Mouse (Mus musculus): Measurements from ENCODE around the gene Amdhd2. TPM values are rescaled to one million over a fixed set of nuclear protein-coding genes. Genes with fewer than 3 reads are reported as not detected.

Gene Amdhd2
- polyA plus RNA-seq, 1 experiment from 2014 or later: 159 TPM

DNA sequence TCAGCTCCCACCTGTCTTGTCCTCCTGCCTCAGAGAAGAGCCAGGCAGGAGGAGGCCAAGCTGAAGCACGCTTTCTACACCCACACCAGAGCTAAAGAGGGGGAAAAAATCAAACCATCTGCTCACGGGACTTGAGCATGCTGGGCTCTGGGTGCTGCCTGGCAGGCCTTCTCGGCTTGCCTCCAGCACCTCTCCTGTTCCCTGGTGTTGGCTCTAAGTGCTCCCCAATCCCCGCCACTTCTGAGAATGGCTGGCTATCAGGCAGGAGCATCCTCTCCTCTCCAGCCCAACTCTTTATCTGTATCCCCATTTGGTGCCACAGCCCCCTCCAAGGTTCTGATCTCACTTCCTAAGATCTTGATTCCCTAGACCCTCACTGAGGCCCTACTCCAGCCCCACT lies 35.7 kb upstream of the Amdhd2 start:
- Histone ChIP-seq H3K27me3 (replicated peaks; ENCODE audit: control insufficient read depth, insufficient read depth, low read length) (no peaks in the 10 kb centered on the region), H3K4me3 (ENCODE audit: low read depth, low read length) (no peak overlapping the region), H3K27ac (ENCODE audit: low read depth, low read length) (no peak overlapping the region), H3K9ac (ENCODE audit: low read depth, low read length) (no peak overlapping the region), H3K9me3 (ENCODE audit: control insufficient read depth) (no peaks in the 10 kb centered on the region), H3K4me1 (replicated peaks; ENCODE audit: control insufficient read depth, insufficient read depth, low read length) (0 out of 2 replicates have a peak, but pooled peaks cover 7% of the 10 kb centered on the region), H3K36me3 (ENCODE audit: control insufficient read depth, insufficient read depth) (no peaks in the 10 kb centered on the region; the same call in 1 of the 2 replicates), H3K4me2 (replicated peaks; ENCODE audit: low read depth) (no peak overlapping the region)
- 84% methylated on average over 4 of the region's 4 CpGs for WGBS
- ATAC-seq: no peak
- TF ChIP-seq CTCF (IDR thresholded peaks at IDR 0.05; ENCODE audit: low read depth): no peak

DNA sequence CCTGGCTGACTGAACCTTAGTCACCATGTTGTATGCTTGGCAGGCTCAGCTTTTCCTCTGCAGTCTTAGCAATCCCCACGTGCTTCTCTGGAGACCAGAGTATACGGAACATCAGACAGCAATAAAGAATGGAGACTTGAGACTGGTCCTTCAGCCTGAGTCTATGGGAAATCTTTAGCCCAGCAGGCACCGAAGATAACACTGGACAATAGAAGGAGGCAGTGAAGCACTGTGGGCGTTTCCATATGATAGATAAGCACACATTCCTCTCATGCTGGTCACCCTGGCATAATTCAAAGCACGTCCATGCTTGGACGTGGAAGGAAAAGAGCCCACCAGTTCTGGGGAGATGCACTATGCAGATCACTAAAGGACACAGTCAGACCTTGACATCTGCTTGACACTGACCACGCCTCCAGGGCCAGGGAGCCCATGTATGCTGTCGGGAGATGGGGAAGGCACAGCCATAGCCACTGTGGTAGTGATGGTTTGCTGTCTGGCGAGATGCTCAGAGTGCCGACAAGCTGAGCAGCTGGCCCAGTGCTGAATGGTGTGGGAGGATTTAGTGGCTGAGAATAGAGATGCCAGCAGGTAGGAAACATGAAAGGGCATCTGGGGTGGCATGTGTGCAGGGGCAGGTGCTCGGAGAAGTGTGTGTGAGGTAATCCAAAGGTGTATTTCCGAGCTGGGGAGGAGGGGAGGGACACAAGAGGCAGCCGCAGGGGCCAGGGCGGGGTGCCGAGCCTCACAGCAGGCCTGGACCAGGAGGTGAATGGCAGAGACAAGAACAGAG lies 33.7 kb upstream of the Amdhd2 start:
- H3K4me2 ChIP-seq (replicated peaks; ENCODE audit: low read depth): no peak overlapping the region

DNA sequence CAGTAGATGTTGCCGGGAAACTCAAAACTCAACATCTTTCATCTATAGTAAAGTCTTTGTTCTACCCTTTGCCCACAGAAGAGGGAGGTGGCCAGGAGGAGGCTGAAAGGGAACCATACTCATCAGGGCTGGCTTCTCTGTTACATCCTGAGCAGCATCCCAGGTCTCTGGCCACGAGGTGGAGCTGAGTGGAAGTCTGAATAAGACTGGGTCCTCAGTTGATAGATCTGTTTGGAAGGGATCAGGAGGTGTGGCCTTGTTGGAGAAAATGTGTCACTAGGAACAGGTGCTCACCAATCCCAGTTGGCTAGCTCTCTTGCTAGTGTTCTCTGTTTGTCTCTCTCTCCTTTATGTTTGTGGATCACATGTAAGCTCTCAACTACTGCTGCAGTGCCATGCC lies 31.8 kb upstream of the Amdhd2 start:
- no peak overlapping the region for H3K4me2 ChIP-seq (replicated peaks; ENCODE audit: low read depth)
- TF ChIP-seq CTCF (IDR thresholded peaks at IDR 0.05; ENCODE audit: low read depth): 0 out of 2 replicates have a peak, but pooled peaks have one; percentile 8
- no peak for ATAC-seq
- no peaks in the 10 kb centered on the region for H3K9me3 ChIP-seq (ENCODE audit: control insufficient read depth)
- no peak overlapping the region for H3K27ac ChIP-seq (ENCODE audit: low read depth, low read length)
- H3K36me3 ChIP-seq (ENCODE audit: control insufficient read depth, insufficient read depth): no peaks in the 10 kb centered on the region; the same call in 1 of the 2 replicates
- H3K4me3 ChIP-seq (ENCODE audit: low read depth, low read length): no peak overlapping the region
- no peaks in the 10 kb centered on the region for H3K4me1 ChIP-seq (replicated peaks; ENCODE audit: control insufficient read depth, insufficient read depth, low read length)
- no peak overlapping the region for H3K9ac ChIP-seq (ENCODE audit: low read depth, low read length)
- WGBS: 63% methylated on average over 2 of the region's 2 CpGs
- no peaks in the 10 kb centered on the region for H3K27me3 ChIP-seq (replicated peaks; ENCODE audit: control insufficient read depth, insufficient read depth, low read length)

More for the DNA sequence above, 33.7 kb upstream of the Amdhd2 start:
- Histone ChIP-seq H3K9me3 (ENCODE audit: control insufficient read depth) (no peaks in the 10 kb centered on the region), H3K36me3 (ENCODE audit: control insufficient read depth, insufficient read depth) (no peaks in the 10 kb centered on the region; the same call in 1 of the 2 replicates), H3K27ac (ENCODE audit: low read depth, low read length) (no peak overlapping the region), H3K27me3 (replicated peaks; ENCODE audit: control insufficient read depth, insufficient read depth, low read length) (no peaks in the 10 kb centered on the region), H3K9ac (ENCODE audit: low read depth, low read length) (no peak overlapping the region), H3K4me3 (ENCODE audit: low read depth, low read length) (no peak overlapping the region), H3K4me1 (replicated peaks; ENCODE audit: control insufficient read depth, insufficient read depth, low read length) (0 out of 2 replicates have a peak, but pooled peaks cover 6% of the 10 kb centered on the region)
- TF ChIP-seq CTCF (IDR thresholded peaks at IDR 0.05; ENCODE audit: low read depth): no peak
- ATAC-seq: no peak
- 50% methylated on average over 15 of the region's 15 CpGs for WGBS

DNA sequence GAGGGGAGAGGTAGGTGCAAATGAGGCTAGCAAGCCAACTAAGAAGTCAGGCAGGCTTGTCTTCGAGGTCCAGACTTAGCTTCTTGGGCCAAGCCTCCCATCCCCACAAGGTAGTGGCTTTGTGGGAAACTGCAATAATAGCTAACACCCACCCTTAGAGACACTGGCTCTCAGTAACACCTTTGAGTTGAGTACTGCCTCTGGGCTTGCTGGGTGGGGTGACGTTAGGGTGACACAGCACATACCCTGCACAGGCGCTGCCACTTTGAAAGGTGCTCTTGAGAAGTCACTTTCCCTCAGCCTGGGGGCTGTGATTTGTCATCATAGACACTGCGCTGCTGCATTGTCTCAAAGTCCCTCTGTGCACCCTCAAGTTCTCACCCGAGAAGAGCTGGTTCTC lies 30.2 kb upstream of the Amdhd2 start:
- Histone ChIP-seq H3K36me3 (ENCODE audit: control insufficient read depth, insufficient read depth) (peaks cover 5% of the 10 kb centered on the region; the same call in 1 of the 2 replicates), H3K4me3 (ENCODE audit: low read depth, low read length) (no peak overlapping the region), H3K4me1 (replicated peaks; ENCODE audit: control insufficient read depth, insufficient read depth, low read length) (no peaks in the 10 kb centered on the region), H3K9ac (ENCODE audit: low read depth, low read length) (no peak overlapping the region), H3K27me3 (replicated peaks; ENCODE audit: control insufficient read depth, insufficient read depth, low read length) (no peaks in the 10 kb centered on the region), H3K4me2 (replicated peaks; ENCODE audit: low read depth) (no peak overlapping the region), H3K27ac (ENCODE audit: low read depth, low read length) (no peak overlapping the region), H3K9me3 (ENCODE audit: control insufficient read depth) (no peaks in the 10 kb centered on the region)
- ATAC-seq: no peak
- 84% methylated on average over 5 of the region's 5 CpGs for WGBS
- TF ChIP-seq CTCF (IDR thresholded peaks at IDR 0.05; ENCODE audit: low read depth): no peak

DNA sequence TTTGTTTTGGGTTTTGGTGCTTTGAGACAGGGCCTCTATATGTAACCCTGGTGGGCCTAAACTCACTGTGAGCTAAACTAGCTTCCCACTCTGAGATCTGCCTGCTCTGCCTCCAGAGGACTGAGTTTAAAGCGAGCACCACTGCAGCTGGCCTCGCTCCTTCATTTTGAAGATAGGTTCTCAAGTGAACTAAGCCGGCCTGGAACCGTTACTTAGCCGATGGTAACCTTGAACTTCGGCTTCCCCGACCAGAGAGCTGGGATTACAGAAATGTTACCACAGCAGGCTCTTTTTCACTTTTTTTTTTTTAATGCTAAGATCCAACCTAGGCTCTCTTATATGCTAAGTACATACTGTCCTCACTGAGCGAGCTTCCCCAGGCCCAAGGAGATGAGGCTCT lies 29.7 kb upstream of the Amdhd2 start:
- ATAC-seq: no peak
- Histone ChIP-seq H3K9me3 (ENCODE audit: control insufficient read depth) (no peaks in the 10 kb centered on the region), H3K36me3 (ENCODE audit: control insufficient read depth, insufficient read depth) (peaks cover 5% of the 10 kb centered on the region; the same call in 1 of the 2 replicates), H3K27me3 (replicated peaks; ENCODE audit: control insufficient read depth, insufficient read depth, low read length) (no peaks in the 10 kb centered on the region), H3K9ac (ENCODE audit: low read depth, low read length) (no peak overlapping the region), H3K4me3 (ENCODE audit: low read depth, low read length) (no peak overlapping the region), H3K27ac (ENCODE audit: low read depth, low read length) (no peak overlapping the region), H3K4me2 (replicated peaks; ENCODE audit: low read depth) (no peak overlapping the region), H3K4me1 (replicated peaks; ENCODE audit: control insufficient read depth, insufficient read depth, low read length) (no peaks in the 10 kb centered on the region)
- no peak for TF ChIP-seq CTCF (IDR thresholded peaks at IDR 0.05; ENCODE audit: low read depth)
- WGBS: 85% methylated on average over 8 of the region's 8 CpGs

DNA sequence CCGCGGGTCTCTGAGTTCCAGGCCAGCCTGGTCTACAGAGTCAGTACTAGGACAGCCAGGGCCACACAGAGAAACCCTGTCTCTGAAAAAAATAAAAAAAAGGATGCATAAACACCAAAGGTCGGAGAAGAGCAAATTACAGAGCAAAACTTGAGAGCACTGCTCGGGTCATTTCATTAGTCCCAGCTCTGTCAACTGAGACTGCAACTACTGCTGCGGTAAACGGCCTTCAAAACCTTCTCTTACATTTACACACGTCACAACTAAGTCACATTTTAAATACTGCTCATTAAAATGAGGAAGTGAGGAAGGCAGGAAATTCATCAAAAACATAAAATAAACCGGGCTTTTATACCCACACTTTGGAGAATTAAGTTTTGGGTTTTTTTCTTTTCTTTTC lies 29.3 kb upstream of the Amdhd2 start:
- ATAC-seq: no peak
- Histone ChIP-seq H3K4me1 (replicated peaks; ENCODE audit: control insufficient read depth, insufficient read depth, low read length) (no peaks in the 10 kb centered on the region), H3K27me3 (replicated peaks; ENCODE audit: control insufficient read depth, insufficient read depth, low read length) (no peaks in the 10 kb centered on the region), H3K4me2 (replicated peaks; ENCODE audit: low read depth) (no peak overlapping the region), H3K9me3 (ENCODE audit: control insufficient read depth) (no peaks in the 10 kb centered on the region), H3K9ac (ENCODE audit: low read depth, low read length) (no peak overlapping the region), H3K27ac (ENCODE audit: low read depth, low read length) (no peak overlapping the region), H3K36me3 (ENCODE audit: control insufficient read depth, insufficient read depth) (peaks cover 7% of the 10 kb centered on the region; the same call in 1 of the 2 replicates), H3K4me3 (ENCODE audit: low read depth, low read length) (no peak overlapping the region)
- no peak for TF ChIP-seq CTCF (IDR thresholded peaks at IDR 0.05; ENCODE audit: low read depth)
- WGBS: 77% methylated on average over 8 of the region's 8 CpGs
